12 mouse cellular contexts compared by ENCODE assay signal in genomic region chr3:122312936-122313629, GRCm38 (mm10). TPM values are rescaled to one million over a fixed set of nuclear protein-coding genes. Genes with fewer than 3 reads are reported as not detected.
DNase-seq lines count a peak whose midpoint lies in the region; ATAC-seq and TF ChIP-seq lines count a peak whose summit lies in the region.
"Had no signal": no experiment of that assay in that cellular context is flagged by ENCODE, and none has a peak within 500 bp of the region (broad histone marks: within the 10 kb centered on the region; RNA-seq: fewer than 3 reads in every experiment).

No protein-coding gene starts in this region.

- no peak for TF ChIP-seq EP300 in stomach, postnatal 0 days (optimal IDR thresholded peaks at IDR 0.05)

- H3K27ac ChIP-seq in kidney, embryonic 16.5 days (ENCODE audit: low read length): no peak overlapping the region
- no peak overlapping the region for H3K27ac ChIP-seq in liver, adult 2 months (replicated peaks; ENCODE audit: insufficient read depth, low read depth, low read length)
- H3K27ac ChIP-seq in stomach, postnatal 0 days (replicated peaks): no peak overlapping the region
- H3K27ac ChIP-seq: heart, embryonic 15.5 days; hindbrain, embryonic 14.5 days had no signal

- H3K36me3 ChIP-seq in kidney, embryonic 16.5 days (ENCODE audit: insufficient read depth, low read length): no peaks in the 10 kb centered on the region
- no peaks in the 10 kb centered on the region for H3K36me3 ChIP-seq in liver, adult 2 months (ENCODE audit: control insufficient read depth, insufficient read depth, low read length)
- H3K36me3 ChIP-seq in stomach, postnatal 0 days (ENCODE audit: control insufficient read depth, insufficient read depth, low read length): no peaks in the 10 kb centered on the region
- H3K36me3 ChIP-seq: heart, embryonic 15.5 days had no signal

- no peak for TF ChIP-seq POLR2A in liver, adult 2 months (IDR thresholded peaks at IDR 0.05; ENCODE audit: extremely low read depth, insufficient read depth, low read length)

- H3K9me3 ChIP-seq in kidney, embryonic 16.5 days (ENCODE audit: low read length): no peaks in the 10 kb centered on the region
- H3K9me3 ChIP-seq in stomach, postnatal 0 days (ENCODE audit: control insufficient read depth, low read length): no peaks in the 10 kb centered on the region
- H3K9me3 ChIP-seq: heart, embryonic 15.5 days had no signal

- no peak overlapping the region for H3K4me2 ChIP-seq in kidney, embryonic 16.5 days (replicated peaks; ENCODE audit: low read depth, low read length)
- H3K4me2 ChIP-seq in stomach, postnatal 0 days (replicated peaks; ENCODE audit: low read depth): no peak overlapping the region
- H3K4me2 ChIP-seq: heart, embryonic 15.5 days; hindbrain, embryonic 14.5 days; lung, embryonic 14.5 days had no signal

- H3K27me3 ChIP-seq in kidney, embryonic 16.5 days (ENCODE audit: insufficient read depth, low read length): no peaks in the 10 kb centered on the region
- no peaks in the 10 kb centered on the region for H3K27me3 ChIP-seq in liver, adult 2 months (ENCODE audit: control insufficient read depth, insufficient read depth, low read length)
- H3K27me3 ChIP-seq in stomach, postnatal 0 days (ENCODE audit: control insufficient read depth, insufficient read depth, low read length): no peaks in the 10 kb centered on the region

- no peak overlapping the region for H3K4me3 ChIP-seq in kidney, embryonic 16.5 days (ENCODE audit: low read length)
- H3K4me3 ChIP-seq in liver, adult 2 months (ENCODE audit: insufficient read depth, low read depth, low read length): no peak overlapping the region
- no peak overlapping the region for H3K4me3 ChIP-seq in stomach, postnatal 0 days (ENCODE audit: low read depth, low read length)
- H3K4me3 ChIP-seq: heart, embryonic 15.5 days had no signal

- 69% methylated on average over 10 of the region's 10 CpGs for WGBS in kidney, embryonic 16.5 days
- WGBS in liver, adult 2 months: 29% methylated on average over 10 of the region's 10 CpGs
- 68% methylated on average over 10 of the region's 10 CpGs for WGBS in stomach, postnatal 0 days

- no peaks in the 10 kb centered on the region for H3K79me2 ChIP-seq in liver, adult 2 months (ENCODE audit: control insufficient read depth, insufficient read depth, low read length)

- peaks cover 8% of the 10 kb centered on the region; the same call in 1 of the 2 replicates for H3K4me1 ChIP-seq in kidney, embryonic 16.5 days (ENCODE audit: insufficient read depth, low read length)
- H3K4me1 ChIP-seq in liver, adult 2 months (ENCODE audit: control insufficient read depth, insufficient read depth, low read length): peaks cover 4% of the 10 kb centered on the region; the same call in 1 of the 2 replicates
- H3K4me1 ChIP-seq in stomach, postnatal 0 days (replicated peaks; ENCODE audit: control insufficient read depth, insufficient read depth): no peaks in the 10 kb centered on the region

- TF ChIP-seq CTCF in liver, adult 2 months (IDR thresholded peaks at IDR 0.05; ENCODE audit: low read depth, low read length): no peak
- no peak for TF ChIP-seq CTCF in stomach, postnatal 0 days (IDR thresholded peaks at IDR 0.05; ENCODE audit: low read depth)

- no peak overlapping the region for H3K9ac ChIP-seq in kidney, embryonic 16.5 days (replicated peaks; ENCODE audit: low read length)
- H3K9ac ChIP-seq in liver, adult 2 months (ENCODE audit: low read depth, low read length): no peak overlapping the region
- H3K9ac ChIP-seq in stomach, postnatal 0 days (ENCODE audit: low read length): no peak overlapping the region
- H3K9ac ChIP-seq: heart, embryonic 15.5 days; hindbrain, embryonic 14.5 days; lung, embryonic 14.5 days had no signal

- peak; percentile 37; the same call in 1 of the 2 replicates for ATAC-seq in kidney, embryonic 16.5 days (ENCODE audit: low FRiP score, low TSS enrichment)
- ATAC-seq in stomach, postnatal 0 days (ENCODE audit: low FRiP score, low TSS enrichment): peak; percentile 66

- peak; percentile 58 to 76 for DNase-seq in adrenal gland, adult (ENCODE audit: inconsistent age in 2 of 2, low spot score in 1 of 2)
- no peak for DNase-seq in adrenal gland, adult 18-20 months (ENCODE audit: low spot score in 2 of 2)
- no peak for DNase-seq in kidney, adult 8-10 months
- peak; percentile 94 for DNase-seq in liver, adult 2 months (ENCODE audit: extremely low read depth, low read depth, low spot score)
- peak; percentile 51 for DNase-seq in stomach, postnatal 0 days (ENCODE audit: low spot score)
- DNase-seq in retina, postnatal 1 day: no peak
- no peak for DNase-seq in layer of hippocampus, adult 11-12 months (ENCODE audit: low spot score)
- DNase-seq: cerebellum, adult 9-11 months; lung, embryonic 14.5 days had no signal

RNA-seq across cellular contexts. Expression of gene Bcar3, which starts 19.1 kb away (rescaled TPM):
- 10 to 100 TPM; 50.6 to 58.6 TPM for total RNA-seq in adrenal gland, adult 18-20 months (2021)
- 15.9 and 16.1 TPM in 2 replicates for polyA plus RNA-seq in kidney, embryonic 16.5 days (2015; fragmentation: Nextera tagmentation; extraction: Ambion mirVana)
- 44.4 and 69.3 TPM in 2 replicates for total RNA-seq in liver, adult 2 months (2014; rRNA removed)
- 45.5 and 67.3 TPM in 2 replicates for polyA plus RNA-seq in liver, adult 2 months (2012; rRNA removed)
- 12.1 and 12.6 TPM in 2 replicates for polyA plus RNA-seq in stomach, postnatal 0 days (2015; fragmentation: Nextera tagmentation; extraction: Ambion mirVana)

RNA-seq across cellular contexts. Expression of gene Dnttip2, which starts 38.9 kb away (rescaled TPM):
- total RNA-seq in adrenal gland, adult 18-20 months (2021): 10 to 100 TPM; 43.6 to 44.9 TPM
- 68.1 and 70.4 TPM in 2 replicates for polyA plus RNA-seq in kidney, embryonic 16.5 days (2015; fragmentation: Nextera tagmentation; extraction: Ambion mirVana)
- total RNA-seq in liver, adult 2 months (2014; rRNA removed): 14.5 and 17.7 TPM in 2 replicates
- polyA plus RNA-seq in liver, adult 2 months (2012; rRNA removed): 3.6 and 4.0 TPM in 2 replicates
- 37.1 and 39.2 TPM in 2 replicates for polyA plus RNA-seq in stomach, postnatal 0 days (2015; fragmentation: Nextera tagmentation; extraction: Ambion mirVana)

Comparison
In these comparisons a context has a peak if more than half of its experiments do, and no peak if none do; other contexts are left out.
1. DNase-seq: peak in adrenal gland, adult (2 of 2), liver, adult 2 months (single experiment) and stomach, postnatal 0 days (single experiment); none in adrenal gland, adult 18-20 months (0 of 2), kidney, adult 8-10 months (0 of 2), retina, postnatal 1 day (single experiment) and layer of hippocampus, adult 11-12 months (single experiment).